Mouse (Mus musculus): ENCODE measurements around the gene Fgd4.

DNA sequence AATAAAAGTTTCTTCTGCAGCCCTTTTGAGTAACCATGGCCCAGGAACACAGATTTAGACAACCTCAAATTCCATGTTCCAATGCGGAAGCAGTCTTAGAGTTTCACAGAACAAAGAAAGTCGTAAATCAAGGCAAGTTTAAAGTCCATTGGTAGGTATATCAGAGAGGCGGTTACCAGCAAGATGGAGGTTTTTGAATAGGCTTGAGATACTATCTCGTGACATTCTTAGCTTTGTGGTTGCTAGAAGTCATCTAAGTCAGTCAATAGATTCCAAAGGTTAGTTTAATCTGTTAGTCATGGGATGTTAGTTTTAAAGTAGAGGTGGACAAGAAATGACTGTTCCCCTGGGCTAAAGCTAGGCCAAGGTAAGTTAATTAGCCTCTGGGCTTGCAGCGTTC lies at the start of gene Fgd4:
- TF ChIP-seq POLR2A (IDR thresholded peaks at IDR 0.05; ENCODE audit: borderline replicate concordance, insufficient read depth, low read length) (no peak), CTCF (IDR thresholded peaks at IDR 0.05; ENCODE audit: borderline replicate concordance, insufficient read depth, low read depth, low read length) (no peak)
